Mouse (Mus musculus) embryonic facial prominence, embryonic 13.5 days (tissue): Measurements from ENCODE around the gene Pde8a. TPM values are rescaled to one million over a fixed set of nuclear protein-coding genes. Genes with fewer than 3 reads are reported as not detected.

Experiments
- ATAC-seq: fragments of 200-750 bp; cut with Nextera tagmentation; 2 replicates; pipeline ENCODE4 v1.8.0; 2017; ENCODE audit warnings: low read depth; ENCODE audit not compliant: insufficient number of reproducible peaks, insufficient read depth, low FRiP score, low TSS enrichment
- H3K27ac ChIP-seq: fragments of 300-500 bp; sonication (generic); 2 replicates; pipeline ENCODE4 v1.5.1; 2015; ENCODE audit warnings: moderate library complexity, mild to moderate bottlenecking, inconsistent platforms
- H3K27me3 ChIP-seq: fragments of 300-500 bp; sonication (generic); 2 replicates; pipeline ENCODE4 v1.6.1; 2015; ENCODE audit warnings: mild to moderate bottlenecking, inconsistent platforms
- H3K36me3 ChIP-seq: fragments of 300-500 bp; sonication (generic); 2 replicates; pipeline ENCODE4 v1.6.1; 2015; ENCODE audit warnings: mild to moderate bottlenecking, inconsistent platforms
- H3K4me1 ChIP-seq: fragments of 300-500 bp; sonication (generic); 2 replicates; pipeline ENCODE4 v1.6.1; 2015; ENCODE audit warnings: inconsistent platforms
- H3K4me2 ChIP-seq: fragments of 300-500 bp; sonication (generic); 2 replicates; pipeline ENCODE4 v1.6.1; 2015; ENCODE audit warnings: moderate library complexity, mild to moderate bottlenecking, inconsistent platforms
- H3K4me3 ChIP-seq: fragments of 300-500 bp; sonication (generic); 2 replicates; pipeline ENCODE4 v1.5.1; 2015; ENCODE audit warnings: mild to moderate bottlenecking, inconsistent platforms
- H3K9ac ChIP-seq: fragments of 300-500 bp; sonication (generic); 2 replicates; pipeline ENCODE4 v1.6.1; 2015; ENCODE audit warnings: mild to moderate bottlenecking, inconsistent platforms
- H3K9me3 ChIP-seq: fragments of 300-500 bp; sonication (generic); 2 replicates; pipeline ENCODE4 v1.6.1; 2016; ENCODE audit warnings: inconsistent platforms
- WGBS: fragments of 180-500 bp; shearing (Covaris S2); methylation state at CpG from one replicate; pipeline ENCODE4 v1.1.7; 2015; ENCODE audit warnings: mixed read lengths; 5-methylcytosine and 5-hydroxymethylcytosine counted together
- polyA plus RNA-seq: library from polyadenylated mRNA; unstranded; fragments of >200 nt; fragmentation: Nextera tagmentation; extraction: Ambion mirVana; gene quantifications from 2 replicates; pipeline ENCODE4 v1.2.1, GENCODE M21; 2015

Gene Pde8a
- polyA plus RNA-seq, 1 experiment from 2014 or later = 4.7 TPM

GRCm38 (mm10) chr7:81311581-81311980 lies 98.2 kb downstream of the Pde8a start:
- no peak overlapping the region for H3K9ac ChIP-seq
- H3K4me1 ChIP-seq = peaks cover 17% of the 10 kb centered on the region
- no peak for ATAC-seq
- no peaks in the 10 kb centered on the region for H3K9me3 ChIP-seq
- no peak overlapping the region for H3K4me2 ChIP-seq
- no peak overlapping the region for H3K4me3 ChIP-seq
- no peaks in the 10 kb centered on the region for H3K27me3 ChIP-seq
- H3K27ac ChIP-seq = no peak overlapping the region
- H3K36me3 ChIP-seq = no peaks in the 10 kb centered on the region

- H3K27ac ChIP-seq = no peak overlapping the region
- no peaks in the 10 kb centered on the region for H3K27me3 ChIP-seq
- H3K9ac ChIP-seq = no peak overlapping the region
- peaks cover 17% of the 10 kb centered on the region for H3K4me1 ChIP-seq
- no peak overlapping the region for H3K4me2 ChIP-seq
- WGBS = 72% methylated on average over 8 of the region's 8 CpGs
- no peak for ATAC-seq
- no peaks in the 10 kb centered on the region for H3K36me3 ChIP-seq
- H3K9me3 ChIP-seq = no peaks in the 10 kb centered on the region
- no peak overlapping the region for H3K4me3 ChIP-seq
Measured at GRCm38 (mm10) chr7:81315583-81315982, 102.2 kb downstream of the Pde8a start.

GRCm38 (mm10) chr7:81319749-81320148 lies 106.4 kb downstream of the Pde8a start:
- H3K9me3 ChIP-seq = no peaks in the 10 kb centered on the region
- H3K4me1 ChIP-seq = peaks cover 4% of the 10 kb centered on the region; the same call in 1 of the 2 replicates
- H3K4me2 ChIP-seq = no peak overlapping the region
- H3K9ac ChIP-seq = no peak overlapping the region
- WGBS = 87% methylated on average over 6 of the region's 6 CpGs
- H3K27ac ChIP-seq = 0 out of 2 replicates have a peak overlapping the region, but pooled peaks have one; percentile 16
- H3K36me3 ChIP-seq = no peaks in the 10 kb centered on the region
- no peak overlapping the region for H3K4me3 ChIP-seq
- H3K27me3 ChIP-seq = no peaks in the 10 kb centered on the region
- ATAC-seq = no peak

- 77% methylated on average over 5 of the region's 5 CpGs for whole genome bisulfite sequencing
- Histone ChIP-seq H3K4me2 (no peak overlapping the region), H3K4me3 (no peak overlapping the region), H3K9ac (no peak overlapping the region), H3K36me3 (peaks cover under 1% of the 10 kb centered on the region; the same call in 1 of the 2 replicates), H3K9me3 (no peaks in the 10 kb centered on the region), H3K27me3 (no peaks in the 10 kb centered on the region), H3K27ac (no peak overlapping the region), H3K4me1 (peaks cover 4% of the 10 kb centered on the region; the same call in 1 of the 2 replicates)
- no peak for ATAC-seq
Measured at GRCm38 (mm10) chr7:81321776-81322175, 108.4 kb downstream of the Pde8a start.

- peaks cover under 1% of the 10 kb centered on the region; the same call in 1 of the 2 replicates for H3K4me1 ChIP-seq
- H3K9me3 ChIP-seq = no peaks in the 10 kb centered on the region
- H3K27ac ChIP-seq = no peak overlapping the region
- H3K4me3 ChIP-seq = no peak overlapping the region
- no peak overlapping the region for H3K9ac ChIP-seq
- no peak overlapping the region for H3K4me2 ChIP-seq
- no peak for ATAC-seq
- H3K27me3 ChIP-seq = no peaks in the 10 kb centered on the region
- H3K36me3 ChIP-seq = peaks cover 22% of the 10 kb centered on the region
- WGBS = 89% methylated on average over 12 of the region's 12 CpGs
Measured at GRCm38 (mm10) chr7:81326043-81326442, 112.6 kb downstream of the Pde8a start.

- ATAC-seq = no peak
- WGBS = 85% methylated on average over 6 of the region's 6 CpGs
- no peak overlapping the region for H3K4me3 ChIP-seq
Measured at GRCm38 (mm10) chr7:81326859-81327258, 113.5 kb downstream of the Pde8a start.

GRCm38 (mm10) chr7:81327661-81328060 lies 114.3 kb downstream of the Pde8a start:
- no peak overlapping the region for H3K4me2 ChIP-seq
- no peaks in the 10 kb centered on the region for H3K9me3 ChIP-seq
- no peaks in the 10 kb centered on the region for H3K27me3 ChIP-seq
- WGBS = 83% methylated on average over 10 of the region's 10 CpGs
- no peak overlapping the region for H3K9ac ChIP-seq
- H3K4me1 ChIP-seq = no peaks in the 10 kb centered on the region
- peaks cover 27% of the 10 kb centered on the region for H3K36me3 ChIP-seq
- ATAC-seq = no peak
- H3K4me3 ChIP-seq = no peak overlapping the region
- H3K27ac ChIP-seq = no peak overlapping the region

More at GRCm38 (mm10) chr7:81326859-81327258, 113.5 kb downstream of the Pde8a start:
- no peak overlapping the region for H3K9ac ChIP-seq
- H3K4me1 ChIP-seq = no peaks in the 10 kb centered on the region
- H3K27me3 ChIP-seq = no peaks in the 10 kb centered on the region
- H3K27ac ChIP-seq = no peak overlapping the region
- H3K9me3 ChIP-seq = no peaks in the 10 kb centered on the region
- no peak overlapping the region for H3K4me2 ChIP-seq
- peaks cover 22% of the 10 kb centered on the region for H3K36me3 ChIP-seq

GRCm38 (mm10) chr7:81330767-81331166 lies 117.4 kb downstream of the Pde8a start:
- peaks cover 37% of the 10 kb centered on the region for H3K36me3 ChIP-seq

GRCm38 (mm10) chr7:81331851-81332250 lies 118.5 kb downstream of the Pde8a start:
- Histone ChIP-seq H3K27ac (no peak overlapping the region), H3K4me3 (no peak overlapping the region), H3K4me1 (no peaks in the 10 kb centered on the region), H3K27me3 (no peaks in the 10 kb centered on the region), H3K9ac (no peak overlapping the region), H3K36me3 (peaks cover 43% of the 10 kb centered on the region), H3K9me3 (no peaks in the 10 kb centered on the region), H3K4me2 (no peak overlapping the region)
- 81% methylated on average over 7 of the region's 7 CpGs for WGBS
- no peak for ATAC-seq

More at GRCm38 (mm10) chr7:81330767-81331166, 117.4 kb downstream of the Pde8a start:
- H3K4me3 ChIP-seq = no peak overlapping the region
- H3K27ac ChIP-seq = no peak overlapping the region
- H3K9me3 ChIP-seq = no peaks in the 10 kb centered on the region
- 18% methylated on average over 3 of the region's 3 CpGs for WGBS
- no peak overlapping the region for H3K9ac ChIP-seq
- ATAC-seq = no peak
- H3K27me3 ChIP-seq = no peaks in the 10 kb centered on the region
- no peak overlapping the region for H3K4me2 ChIP-seq
- no peaks in the 10 kb centered on the region for H3K4me1 ChIP-seq

GRCm38 (mm10) chr7:81335705-81336431 lies 122.5 kb downstream of the Pde8a start:
- H3K4me1 ChIP-seq = no peaks in the 10 kb centered on the region
- no peak overlapping the region for H3K4me2 ChIP-seq
- ATAC-seq = no peak
- H3K36me3 ChIP-seq = peaks cover 58% of the 10 kb centered on the region
- H3K9me3 ChIP-seq = no peaks in the 10 kb centered on the region
- H3K27ac ChIP-seq = peak overlapping the region; percentile 64; the same call in 1 of the 2 replicates
- no peaks in the 10 kb centered on the region for H3K27me3 ChIP-seq
- no peak overlapping the region for H3K9ac ChIP-seq
- 74% methylated on average over 18 of the region's 18 CpGs for WGBS
- H3K4me3 ChIP-seq = no peak overlapping the region

- 46% methylated on average over 8 of the region's 8 CpGs for WGBS
Measured at GRCm38 (mm10) chr7:81336432-81336786, 123.0 kb downstream of the Pde8a start.

GRCm38 (mm10) chr7:81337785-81338521 lies 124.6 kb downstream of the Pde8a start:
- Histone ChIP-seq H3K4me1 (peaks cover 10% of the 10 kb centered on the region), H3K4me2 (no peak overlapping the region), H3K9me3 (no peaks in the 10 kb centered on the region), H3K9ac (no peak overlapping the region), H3K36me3 (peaks cover 71% of the 10 kb centered on the region), H3K4me3 (no peak overlapping the region), H3K27ac (no peak overlapping the region), H3K27me3 (no peaks in the 10 kb centered on the region)
- WGBS = 95% methylated on average over 21 of the region's 21 CpGs
- no peak for ATAC-seq

More at GRCm38 (mm10) chr7:81336432-81336786, 123.0 kb downstream of the Pde8a start:
- Histone ChIP-seq H3K4me3 (no peak overlapping the region), H3K36me3 (peaks cover 63% of the 10 kb centered on the region), H3K4me1 (0 out of 2 replicates have a peak, but pooled peaks cover under 1% of the 10 kb centered on the region), H3K27me3 (no peaks in the 10 kb centered on the region), H3K4me2 (no peak overlapping the region), H3K9ac (no peak overlapping the region), H3K27ac (peak overlapping the region; percentile 64; the same call in 1 of the 2 replicates), H3K9me3 (no peaks in the 10 kb centered on the region)
- no peak for ATAC-seq
